Mouse (Mus musculus) B cell, adult 2 months (primary cell): Measurements from ENCODE around the gene Dis3l2.

Source experiments
- DNase-seq, 2 experiments: peaks; one replicate each; pipeline ENCODE4 v3.0.0; 2022

The Dis3l2 gene

GRCm38 (mm10) chr1:86733160-86733821, 29.7 kb downstream of the Dis3l2 start:
- no peak for DNase-seq

- DNase-seq: no peak
These were observed 32.8 kb downstream of the Dis3l2 start for GRCm38 (mm10) chr1:86736414-86736813.

- no peak for DNase-seq
These were observed 39.3 kb downstream of the Dis3l2 start for GRCm38 (mm10) chr1:86742896-86743295.

- no peak for DNase-seq
These were observed 43.4 kb downstream of the Dis3l2 start for GRCm38 (mm10) chr1:86747034-86747433.

GRCm38 (mm10) chr1:86750094-86750493, 46.5 kb downstream of the Dis3l2 start:
- DNase-seq: no peak

GRCm38 (mm10) chr1:86753416-86753815, 49.8 kb downstream of the Dis3l2 start:
- no peak for DNase-seq

- no peak for DNase-seq
These were observed 50.7 kb downstream of the Dis3l2 start for GRCm38 (mm10) chr1:86754335-86754734.

- no peak for DNase-seq
These were observed 54.5 kb downstream of the Dis3l2 start for GRCm38 (mm10) chr1:86758091-86758490.

GRCm38 (mm10) chr1:86762161-86762560, 58.6 kb downstream of the Dis3l2 start:
- no peak for DNase-seq

GRCm38 (mm10) chr1:86801241-86801640, 97.6 kb downstream of the Dis3l2 start:
- DNase-seq: no peak

- no peak for DNase-seq
These were observed 108.1 kb downstream of the Dis3l2 start for GRCm38 (mm10) chr1:86811756-86812155.

- DNase-seq: no peak
These were observed 118.7 kb downstream of the Dis3l2 start for GRCm38 (mm10) chr1:86822266-86822665.

- no peak for DNase-seq
These were observed 130.9 kb downstream of the Dis3l2 start for GRCm38 (mm10) chr1:86834351-86834987.

- DNase-seq: no peak
These were observed 131.4 kb downstream of the Dis3l2 start for GRCm38 (mm10) chr1:86834988-86835387.

GRCm38 (mm10) chr1:86850754-86851153, 147.1 kb downstream of the Dis3l2 start:
- DNase-seq: no peak

GRCm38 (mm10) chr1:86858876-86859275, 155.3 kb downstream of the Dis3l2 start:
- DNase-seq: no peak

- no peak for DNase-seq
These were observed 155.8 kb downstream of the Dis3l2 start for GRCm38 (mm10) chr1:86859371-86859770.

GRCm38 (mm10) chr1:86873745-86874144, 170.1 kb downstream of the Dis3l2 start:
- no peak for DNase-seq

- DNase-seq: no peak
These were observed 175.1 kb downstream of the Dis3l2 start for GRCm38 (mm10) chr1:86878743-86879142.

GRCm38 (mm10) chr1:86879547-86879946, 175.9 kb downstream of the Dis3l2 start:
- no peak for DNase-seq

GRCm38 (mm10) chr1:86887060-86887459, 183.5 kb downstream of the Dis3l2 start:
- no peak for DNase-seq

GRCm38 (mm10) chr1:86912481-86912880, 208.9 kb downstream of the Dis3l2 start:
- DNase-seq: no peak

GRCm38 (mm10) chr1:86913896-86914295, 210.3 kb downstream of the Dis3l2 start:
- no peak for DNase-seq

- no peak for DNase-seq
These were observed 211.1 kb downstream of the Dis3l2 start for GRCm38 (mm10) chr1:86914697-86915096.
